In genomic region chr9:10713641-10714040, GRCm38 (mm10) we compare ENCODE assay signal across 22 mouse cellular contexts.
A peak's percentile ranks its signal among the peaks of the same experiment; 100 is the strongest.
DNase-seq lines count a peak whose midpoint lies in the region; TF ChIP-seq lines count a peak whose summit lies in the region.
"Had no signal": no experiment of that assay in that cellular context is flagged by ENCODE, and none has a peak within 500 bp of the region (broad histone marks: within the 10 kb centered on the region; RNA-seq: fewer than 3 reads in every experiment).

No protein-coding gene starts in this region.

- H3K9me3 ChIP-seq in ES-Bruce4 (replicated peaks; ENCODE audit: control insufficient read depth, insufficient read depth, low read length, poor library complexity, severe bottlenecking) (no peaks in the 10 kb centered on the region), ES-E14 (ENCODE audit: control insufficient read depth, insufficient read depth, low read depth, low read length) (no peaks in the 10 kb centered on the region)
- H3K9me3 ChIP-seq: embryonic facial prominence, embryonic 10.5 days; embryonic facial prominence, embryonic 12.5 days; forebrain, embryonic 13.5 days; forebrain, embryonic 15.5 days had no signal

- TF ChIP-seq CTCF in ES-Bruce4 (IDR thresholded peaks at IDR 0.05; ENCODE audit: low read depth, low read length): no peak

- H3K27ac ChIP-seq in ES-Bruce4 (ENCODE audit: insufficient read depth, low read length) (no peak overlapping the region), ES-E14 (ENCODE audit: insufficient read depth, low read depth, low read length, poor library complexity, severe bottlenecking) (no peak overlapping the region)
- H3K27ac ChIP-seq: embryonic facial prominence, embryonic 10.5 days; embryonic facial prominence, embryonic 12.5 days; forebrain, embryonic 13.5 days; forebrain, embryonic 15.5 days had no signal

- H3K9ac ChIP-seq in ES-Bruce4 (ENCODE audit: low read depth, poor library complexity, severe bottlenecking) (no peak overlapping the region), ES-E14 (ENCODE audit: insufficient read depth, low read depth, low read length, poor library complexity, severe bottlenecking) (no peak overlapping the region)
- H3K9ac ChIP-seq: embryonic facial prominence, embryonic 12.5 days; forebrain, embryonic 13.5 days; forebrain, embryonic 15.5 days; forebrain, postnatal 0 days had no signal

- H3K27me3 ChIP-seq in ES-Bruce4 (ENCODE audit: control insufficient read depth, insufficient read depth, low read length, poor library complexity, severe bottlenecking): no peaks in the 10 kb centered on the region
- H3K27me3 ChIP-seq: CH12.LX; embryonic facial prominence, embryonic 12.5 days; forebrain, embryonic 13.5 days; forebrain, embryonic 15.5 days had no signal

- TF ChIP-seq EP300 in ES-Bruce4 (IDR thresholded peaks at IDR 0.05; ENCODE audit: insufficient read depth, low read depth, low read length): 0 out of 2 replicates have a peak, but pooled peaks have one; percentile 7

- TF ChIP-seq POLR2A in ES-Bruce4 (IDR thresholded peaks at IDR 0.05; ENCODE audit: insufficient read depth, low read length): no peak

- DNase-seq in heart, adult 11 months: peak; percentile 64
- DNase-seq in heart, adult 9 months (ENCODE audit: low spot score in 2 of 2): no peak
- DNase-seq in ES-E14 (ENCODE audit: low read depth, low spot score): peak; percentile 15
- DNase-seq in ZHBTc4 (ENCODE audit: low read depth, low spot score): peak; percentile 54
- DNase-seq in kidney, postnatal 36 days: no peak
- DNase-seq in spleen, postnatal 36 days (ENCODE audit: low spot score in 2 of 2): no peak
- DNase-seq: adrenal gland, adult 2 months; adrenal gland, postnatal 10 days; adrenal gland, postnatal 25 days; B cell, adult 2 months; cerebellum, adult 11 months; cerebellum, adult 2 months; cerebellum, adult 9-10 months; cerebellum, postnatal 10 days; cerebellum, postnatal 25 days; forebrain, postnatal 0 days had no signal

- H3K36me3 ChIP-seq in ES-Bruce4 (ENCODE audit: control insufficient read depth, insufficient read depth, low read length, poor library complexity, severe bottlenecking) (no peaks in the 10 kb centered on the region), ES-E14 (ENCODE audit: control insufficient read depth, insufficient read depth, low read length, poor library complexity, severe bottlenecking) (no peaks in the 10 kb centered on the region)
- H3K36me3 ChIP-seq: embryonic facial prominence, embryonic 10.5 days; embryonic facial prominence, embryonic 12.5 days; forebrain, embryonic 15.5 days had no signal

- in situ Hi-C loops in ES-E14 (cut with MboI; ENCODE audit: low sequenced_read_pairs in 2 of 2, unreplicated experiment in 2 of 2): no loop called here

- H3K4me1 ChIP-seq in ES-Bruce4 (ENCODE audit: control insufficient read depth, insufficient read depth, low read length): no peaks in the 10 kb centered on the region
- no peaks in the 10 kb centered on the region for H3K4me1 ChIP-seq in ES-E14 (ENCODE audit: control insufficient read depth in 2 of 2, insufficient read depth in 2 of 2, low read length in 2 of 2, poor library complexity in 1 of 2)
- H3K4me1 ChIP-seq: embryonic facial prominence, embryonic 10.5 days; embryonic facial prominence, embryonic 12.5 days; forebrain, embryonic 13.5 days; forebrain, embryonic 15.5 days had no signal

- H3K4me3 ChIP-seq in ES-Bruce4 (ENCODE audit: low read depth, low read length) (no peak overlapping the region), ES-E14 (ENCODE audit: insufficient read depth in 1 of 2, low read depth in 1 of 2, low read length in 2 of 2, poor library complexity in 1 of 2, severe bottlenecking in 1 of 2) (no peak overlapping the region)
- H3K4me3 ChIP-seq: embryonic facial prominence, embryonic 10.5 days; embryonic facial prominence, embryonic 12.5 days; forebrain, embryonic 13.5 days; forebrain, embryonic 15.5 days had no signal

TF ChIP-seq in ES-E14, 5 proteins besides CTCF, POLR2A, EP300 and RAD21:
- TF ChIP-seq ZNF384 (IDR thresholded peaks at IDR 0.05; ENCODE audit: low read depth, low read length): no peak
- no peak for TF ChIP-seq ZC3H11A (IDR thresholded peaks at IDR 0.05; ENCODE audit: borderline replicate concordance, low read depth, low read length)
- no peak for TF ChIP-seq CHD2 (IDR thresholded peaks at IDR 0.05; ENCODE audit: low read depth, low read length)
- no peak for TF ChIP-seq HCFC1 (IDR thresholded peaks at IDR 0.05; ENCODE audit: borderline replicate concordance, insufficient read depth, low read length)
- TF ChIP-seq MAFK (IDR thresholded peaks at IDR 0.05; ENCODE audit: insufficient read depth, low read depth, low read length): no peak

Comparison
In these comparisons a context has a peak if more than half of its experiments do, and no peak if none do; other contexts are left out.
1. DNase-seq: peak in heart, adult 11 months (single experiment), ES-E14 (single experiment) and ZHBTc4 (single experiment); none in heart, adult 9 months (0 of 2), kidney, postnatal 36 days (0 of 2) and spleen, postnatal 36 days (0 of 2).